ENCODE assay signal across 21 mouse cellular contexts in the genomic region with DNA sequence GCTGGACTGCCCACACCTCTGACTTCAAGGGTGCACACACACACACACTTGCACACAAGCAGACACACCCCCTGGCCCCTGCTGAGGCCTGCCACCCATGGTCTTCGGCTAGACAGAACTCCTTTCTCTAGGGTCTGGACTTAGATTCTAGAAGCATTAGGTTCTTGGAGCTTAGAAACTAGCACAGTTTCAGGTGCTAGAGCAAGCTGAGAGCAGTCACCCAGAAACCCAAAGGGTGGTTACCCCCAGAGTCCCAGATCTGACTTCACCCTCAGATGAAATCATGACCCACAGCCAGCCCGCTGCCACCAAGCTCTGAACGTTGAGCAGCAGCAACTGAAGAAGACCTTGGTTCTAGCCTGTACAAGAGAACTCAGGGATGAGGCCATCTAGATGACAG. TPM values are rescaled to one million over a fixed set of nuclear protein-coding genes. Genes with fewer than 3 reads are reported as not detected.
"Had no signal": no experiment of that assay in that cellular context is flagged by ENCODE, and none has a peak within 500 bp of the region (broad histone marks: within the 10 kb centered on the region; RNA-seq: fewer than 3 reads in every experiment).

No protein-coding gene starts in this region.

- DNase-seq: kidney, adult 2 months; layer of hippocampus, adult 9-11 months; liver; liver, embryonic 13.5 days; midbrain, embryonic 14.5 days; right cerebral cortex, adult 18-20 months; right cerebral cortex, postnatal 14 days; thymus, adult 2 months; thymus, postnatal 14 days; thymus, postnatal 4 days had no signal

- H3K4me3 ChIP-seq: layer of hippocampus, adult 2 months; limb, embryonic 10.5 days; limb, embryonic 13.5 days; liver, embryonic 13.5 days had no signal

- H3K36me3 ChIP-seq: limb, embryonic 10.5 days; limb, embryonic 13.5 days; liver, embryonic 13.5 days had no signal

- H3K4me1 ChIP-seq: liver, embryonic 13.5 days had no signal

- H3K9me3 ChIP-seq: limb, embryonic 10.5 days; limb, embryonic 13.5 days; liver, embryonic 13.5 days had no signal

- H3K9ac ChIP-seq: limb, embryonic 13.5 days; liver, embryonic 13.5 days; lung, embryonic 14.5 days had no signal

- H3K27ac ChIP-seq: kidney, postnatal 0 days; layer of hippocampus, adult 2 months; limb, embryonic 10.5 days; limb, embryonic 13.5 days; liver, embryonic 13.5 days; stomach, postnatal 0 days had no signal

- H3K4me2 ChIP-seq: limb, embryonic 13.5 days; liver, embryonic 13.5 days; lung, embryonic 14.5 days; midbrain, embryonic 11.5 days had no signal

- ATAC-seq: intestine, postnatal 0 days; lung, postnatal 0 days had no signal

RNA-seq across cellular contexts. Expression of a gene that starts 38.8 kb away (rescaled TPM):
- total RNA-seq: megakaryocyte progenitor cell, adult 5-6 weeks had no signal
- polyA plus RNA-seq: kidney, postnatal 0 days; limb, embryonic 13.5 days; lung, embryonic 14.5 days; stomach, embryonic 14.5 days; stomach, postnatal 0 days had no signal
